Mouse (Mus musculus): ENCODE measurements at regions not wholly inside any gene's neighbourhood (a gene's known extent, or its start where the extent isn't known, plus 50 kb on each side); places are given as distances from the start of the nearest gene placed in this dataset.

GRCm38 (mm10) chr8:89284871-89285564 lies 241.1 kb upstream of the Sall1 start:
- TF ChIP-seq CTCF (IDR thresholded peaks at IDR 0.05; ENCODE audit: insufficient read depth, low read length) (no peak), POLR2A (IDR thresholded peaks at IDR 0.05; ENCODE audit: borderline replicate concordance, extremely low read depth, low read depth, low read length) (no peak)

Data from lung, adult 2 months (tissue).